Comparison of ENCODE assay signal across 26 mouse cellular contexts in the genomic region with DNA sequence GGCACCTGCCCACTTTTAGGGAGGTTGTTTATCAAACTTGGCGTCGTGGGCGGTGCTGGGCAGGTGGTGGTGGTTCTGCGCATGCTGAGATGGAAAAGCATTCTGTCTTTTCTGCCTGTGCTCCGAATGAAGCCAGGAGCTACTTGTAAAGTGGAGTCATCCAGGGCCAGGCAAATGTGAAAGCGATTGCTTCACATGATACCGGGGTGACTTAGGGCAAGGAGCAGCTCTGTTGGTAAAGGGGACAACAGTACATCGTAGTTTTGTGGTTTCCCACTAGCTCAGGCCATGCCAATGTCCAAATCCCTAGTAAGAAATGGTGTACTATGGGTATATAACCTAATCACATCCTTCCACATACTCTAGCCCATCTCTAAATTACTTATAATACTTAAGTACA.
"Had no signal": no experiment of that assay in that cellular context is flagged by ENCODE, and none has a peak within 500 bp of the region (broad histone marks: within the 10 kb centered on the region; RNA-seq: fewer than 3 reads in every experiment).

No protein-coding gene starts in this region.

- H3K36me3 ChIP-seq: heart, embryonic 13.5 days; heart, embryonic 15.5 days; hindbrain, embryonic 13.5 days; hindbrain, embryonic 15.5 days; kidney, embryonic 15.5 days; limb, embryonic 13.5 days; limb, embryonic 15.5 days had no signal

- DNase-seq: gastrocnemius, postnatal 14 days; gastrocnemius, postnatal 36 days; heart, adult 11 months; heart, adult 2 months; heart, postnatal 14 days; heart, postnatal 36 days; kidney, adult 11 months; kidney, adult 2 months; kidney, adult 9 months; kidney, postnatal 14 days; kidney, postnatal 36 days; layer of hippocampus, postnatal 36 days; left cerebral cortex, postnatal 4 days had no signal

- H3K4me3 ChIP-seq: heart, adult 2 months; heart, embryonic 13.5 days; heart, embryonic 15.5 days; hindbrain, embryonic 13.5 days; hindbrain, embryonic 15.5 days; kidney, embryonic 15.5 days; layer of hippocampus, adult 2 months; limb, embryonic 13.5 days; limb, embryonic 15.5 days had no signal

- H3K9ac ChIP-seq: heart, embryonic 13.5 days; heart, embryonic 15.5 days; hindbrain, embryonic 13.5 days; hindbrain, embryonic 15.5 days; kidney, embryonic 15.5 days; limb, embryonic 13.5 days; limb, embryonic 15.5 days; liver, embryonic 14.5 days had no signal

- H3K27ac ChIP-seq: heart, adult 2 months; heart, embryonic 13.5 days; heart, embryonic 15.5 days; hindbrain, embryonic 13.5 days; hindbrain, embryonic 15.5 days; hindbrain, postnatal 0 days; kidney, embryonic 15.5 days; kidney, postnatal 0 days; layer of hippocampus, adult 2 months; limb, embryonic 13.5 days; limb, embryonic 15.5 days; liver, embryonic 14.5 days had no signal

- H3K9me3 ChIP-seq: heart, embryonic 13.5 days; heart, embryonic 15.5 days; hindbrain, embryonic 13.5 days; hindbrain, embryonic 15.5 days; kidney, embryonic 15.5 days; limb, embryonic 13.5 days; limb, embryonic 15.5 days had no signal

- H3K4me2 ChIP-seq: heart, embryonic 11.5 days; heart, embryonic 13.5 days; heart, embryonic 15.5 days; hindbrain, embryonic 13.5 days; hindbrain, embryonic 15.5 days; kidney, embryonic 15.5 days; limb, embryonic 13.5 days; limb, embryonic 15.5 days had no signal

- H3K27me3 ChIP-seq: heart, embryonic 13.5 days; heart, embryonic 15.5 days; hindbrain, embryonic 13.5 days; hindbrain, embryonic 15.5 days; kidney, embryonic 15.5 days; limb, embryonic 13.5 days; limb, embryonic 15.5 days had no signal

- ATAC-seq: hindbrain, postnatal 0 days; intestine, embryonic 16.5 days had no signal

- H3K4me1 ChIP-seq: heart, embryonic 15.5 days; hindbrain, embryonic 13.5 days; hindbrain, embryonic 15.5 days; limb, embryonic 15.5 days had no signal
